Mouse (Mus musculus) T-cell, adult 2 months (primary cell): Measurements from ENCODE around the gene Fxyd1.
A peak's percentile ranks its signal among the peaks of the same experiment; 100 is the strongest.

Experiments used
- DNase-seq: peaks from one replicate; pipeline ENCODE4 v3.0.0; 2022; ENCODE audit warnings: low spot score

The Fxyd1 gene

GRCm38 (mm10) chr7:31052636-31053434 is 4.2 kb downstream of the Fxyd1 start:
- DNase-seq = no peak

GRCm38 (mm10) chr7:31052251-31052635 is 4.8 kb downstream of the Fxyd1 start:
- DNase-seq = no peak

- DNase-seq = no peak
These were observed 5.5 kb downstream of the Fxyd1 start, which contains the start of gene Fxyd7 for GRCm38 (mm10) chr7:31051321-31052021. Gene Fxyd7, minus strand, starts transcription at chr7:31051467.

- no peak for DNase-seq
These were observed 6.1 kb downstream of the Fxyd1 start for GRCm38 (mm10) chr7:31050921-31051320.

- DNase-seq = no peak
These were observed 6.5 kb downstream of the Fxyd1 start for GRCm38 (mm10) chr7:31050487-31050886.

- no peak for DNase-seq
These were observed 7.1 kb downstream of the Fxyd1 start for GRCm38 (mm10) chr7:31049846-31050281.

- DNase-seq = no peak
These were observed 7.7 kb downstream of the Fxyd1 start for GRCm38 (mm10) chr7:31049135-31049845.

- no peak for DNase-seq
These were observed 14.5 kb downstream of the Fxyd1 start, which contains the start of gene Fxyd5 for GRCm38 (mm10) chr7:31042431-31042910. Gene Fxyd5, minus strand, starts transcription at chr7:31042481.

GRCm38 (mm10) chr7:31041662-31042315 is 15.2 kb downstream of the Fxyd1 start:
- peak; percentile 85 for DNase-seq

GRCm38 (mm10) chr7:31041023-31041407 is 16.0 kb downstream of the Fxyd1 start:
- no peak for DNase-seq

GRCm38 (mm10) chr7:31040281-31041022 is 16.5 kb downstream of the Fxyd1 start:
- no peak for DNase-seq

GRCm38 (mm10) chr7:31039011-31039410 is 18.0 kb downstream of the Fxyd1 start:
- DNase-seq = no peak

GRCm38 (mm10) chr7:31037675-31038074 is 19.3 kb downstream of the Fxyd1 start:
- peak; percentile 73 for DNase-seq

- peak; percentile 39 for DNase-seq
These were observed 20.1 kb downstream of the Fxyd1 start for GRCm38 (mm10) chr7:31036917-31037316.

- no peak for DNase-seq
These were observed 21.7 kb downstream of the Fxyd1 start for GRCm38 (mm10) chr7:31035291-31035690.

- peak; percentile 78 for DNase-seq
These were observed 22.2 kb downstream of the Fxyd1 start for GRCm38 (mm10) chr7:31034789-31035188.

- DNase-seq = peak; percentile 89
These were observed 23.4 kb downstream of the Fxyd1 start for GRCm38 (mm10) chr7:31033409-31034165.

- peak; percentile 44 for DNase-seq
These were observed 25.3 kb downstream of the Fxyd1 start for GRCm38 (mm10) chr7:31031731-31032130.

GRCm38 (mm10) chr7:31030717-31031116 is 26.3 kb downstream of the Fxyd1 start:
- no peak for DNase-seq

GRCm38 (mm10) chr7:31028609-31029008 is 28.4 kb downstream of the Fxyd1 start:
- peak; percentile 61 for DNase-seq
